Mouse (Mus musculus): Measurements from ENCODE around the gene Cbx5. TPM values are rescaled to one million over a fixed set of nuclear protein-coding genes. Genes with fewer than 3 reads are reported as not detected.
"Not testable (repeated sequence)": the region's sequence is repeated elsewhere in the genome, so short reads cannot be mapped to it uniquely, and the experiment has no call there.

Gene Cbx5
- polyA plus RNA-seq, 1 experiment from 2014 or later: 166 TPM

DNA sequence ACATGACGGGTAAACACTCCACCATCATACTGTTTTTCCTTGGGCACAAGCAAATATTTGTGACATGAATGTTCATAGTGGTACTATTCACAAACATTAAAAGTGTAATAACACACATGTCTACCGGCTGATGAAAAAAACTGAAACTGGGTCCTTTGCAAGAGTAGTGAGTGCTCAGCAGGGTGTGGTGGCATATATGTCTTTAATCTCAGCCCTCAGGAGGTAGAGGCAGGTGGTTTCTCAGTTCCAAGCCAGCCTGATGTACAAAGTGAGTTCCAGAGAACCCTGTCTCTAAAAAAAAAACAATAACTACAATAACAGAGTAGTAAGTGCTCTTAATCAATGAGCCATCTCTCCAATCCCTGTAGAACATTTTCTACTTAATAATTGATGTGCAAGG is 25.2 kb upstream of the Cbx5 start:
- no peak for ATAC-seq (ENCODE audit: low FRiP score, low read depth)
- H3K4me3 ChIP-seq: no peak overlapping the region
- 0 out of 2 replicates have a peak, but pooled peaks cover 5% of the 10 kb centered on the region for H3K4me1 ChIP-seq
- H3K4me2 ChIP-seq (replicated peaks): no peak overlapping the region
- no peak overlapping the region for H3K9ac ChIP-seq
- 85% methylated on average over 2 of the region's 2 CpGs for WGBS
- no peaks in the 10 kb centered on the region for H3K27me3 ChIP-seq
- no peaks in the 10 kb centered on the region for H3K36me3 ChIP-seq
- no peak overlapping the region for H3K27ac ChIP-seq
- H3K9me3 ChIP-seq: no peaks in the 10 kb centered on the region

DNA sequence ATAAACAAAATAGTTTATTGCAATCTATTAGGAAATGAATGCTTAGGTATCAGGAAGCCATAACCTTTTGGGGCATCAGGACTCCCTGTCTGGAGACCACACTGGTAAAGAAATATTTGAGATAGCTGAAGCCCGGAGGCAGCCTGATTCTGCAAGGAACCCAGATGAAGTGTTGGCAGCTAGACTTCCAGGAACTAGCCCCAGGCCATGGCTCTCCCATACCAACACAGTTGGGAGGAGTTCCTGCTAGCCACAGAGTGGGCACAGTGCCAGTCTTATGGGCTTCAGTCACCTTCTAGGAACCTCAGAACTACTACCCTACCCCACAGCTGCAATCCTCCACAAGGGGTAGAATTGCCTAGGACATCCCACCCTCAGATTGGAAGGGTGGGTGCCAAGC is 20.4 kb upstream of the Cbx5 start:
- no peak overlapping the region for H3K4me3 ChIP-seq
- H3K4me1 ChIP-seq: peaks cover 21% of the 10 kb centered on the region
- H3K9ac ChIP-seq: no peak overlapping the region
- no peaks in the 10 kb centered on the region for H3K36me3 ChIP-seq
- H3K27ac ChIP-seq: no peak overlapping the region
- 0 out of 2 replicates have a peak, but pooled peaks cover 9% of the 10 kb centered on the region for H3K27me3 ChIP-seq
- ATAC-seq (ENCODE audit: low FRiP score, low read depth): no peak
- H3K9me3 ChIP-seq: no peaks in the 10 kb centered on the region
- WGBS: 46% methylated on average over 1 of the region's 1 CpGs
- no peak overlapping the region for H3K4me2 ChIP-seq (replicated peaks)

DNA sequence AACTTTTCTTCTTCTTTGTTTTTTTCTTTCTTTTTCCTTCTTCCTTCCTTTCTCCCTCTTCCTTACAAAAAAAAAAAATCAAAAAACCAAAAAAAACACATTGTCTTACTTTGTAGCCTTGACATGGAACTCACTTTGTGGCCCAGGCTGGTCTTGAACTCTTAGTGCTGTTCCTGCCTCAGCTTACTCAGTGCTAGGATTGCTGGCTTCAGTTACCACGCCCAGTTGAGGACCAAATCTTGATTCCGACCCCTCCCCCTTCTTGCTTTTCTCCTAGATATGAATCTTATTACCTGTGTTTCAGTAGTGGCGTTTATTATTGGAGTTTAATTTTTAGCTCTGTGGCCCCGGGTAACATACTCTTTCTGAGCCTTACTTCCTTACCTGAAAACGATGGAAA is 19.5 kb upstream of the Cbx5 start:
- Histone ChIP-seq H3K4me1 (peaks cover 28% of the 10 kb centered on the region), H3K9me3 (no peaks in the 10 kb centered on the region), H3K9ac (no peak overlapping the region), H3K4me3 (no peak overlapping the region), H3K4me2 (replicated peaks) (no peak overlapping the region), H3K27ac (no peak overlapping the region), H3K36me3 (no peaks in the 10 kb centered on the region), H3K27me3 (0 out of 2 replicates have a peak, but pooled peaks cover 9% of the 10 kb centered on the region)
- 87% methylated on average over 5 of the region's 5 CpGs for WGBS
- ATAC-seq (ENCODE audit: low FRiP score, low read depth): no peak

DNA sequence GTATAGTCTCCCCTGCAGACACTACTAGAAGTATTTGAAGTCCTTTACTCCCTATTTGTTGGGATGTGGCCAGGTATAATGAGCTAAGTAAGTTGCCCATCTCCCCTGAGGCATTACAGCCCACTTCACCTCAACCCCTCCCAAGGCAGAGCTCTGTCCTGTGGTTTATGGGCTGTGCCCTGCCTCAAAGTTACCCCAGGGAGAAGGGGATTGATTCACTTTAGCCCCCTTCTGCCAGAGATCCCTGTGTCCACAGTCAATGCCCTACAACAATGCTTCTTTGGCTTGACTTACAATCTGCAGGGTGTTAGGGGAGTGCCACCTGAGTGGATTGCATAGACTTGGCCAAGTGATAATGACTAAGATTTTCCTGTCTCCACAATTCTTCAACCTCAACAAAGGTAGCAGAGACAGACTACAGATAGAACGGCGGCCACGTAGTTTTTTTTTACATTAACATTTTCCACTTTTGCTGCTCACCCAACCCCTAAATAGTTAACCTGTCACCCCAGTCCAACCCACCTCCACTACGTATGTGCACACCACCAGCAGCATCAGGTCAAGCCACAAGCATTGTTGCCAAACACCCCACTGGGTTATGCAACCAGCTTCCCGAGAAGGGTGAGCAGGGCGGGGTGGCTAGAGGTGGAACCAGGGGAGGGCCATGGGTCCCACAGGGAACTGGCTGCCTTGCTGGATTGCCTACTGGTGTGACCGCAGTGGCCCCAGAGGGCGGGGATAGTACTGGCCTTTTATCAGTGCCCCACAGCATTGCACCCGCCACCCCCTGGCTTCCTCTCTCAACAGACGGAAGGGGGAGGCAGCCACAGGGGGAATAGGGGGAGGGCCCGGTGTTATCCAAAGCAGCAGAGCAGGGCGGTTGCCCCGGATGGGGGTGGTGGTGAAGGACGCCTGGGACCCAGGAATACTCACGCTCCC is 18.4 kb upstream of the Cbx5 start, which contains the start of gene Nfe2:
Gene Nfe2, minus strand, starts transcription at position 614 of the 939 bp plus-strand sequence.
- H3K27ac ChIP-seq: no peak within 1 kb of the TSS
- no peaks in the 10 kb centered on the region for H3K36me3 ChIP-seq
- 0 out of 2 replicates have a peak, but pooled peaks cover 9% of the 10 kb centered on the region for H3K27me3 ChIP-seq
- H3K4me3 ChIP-seq: no peak within 1 kb of the TSS
- H3K9me3 ChIP-seq: no peaks in the 10 kb centered on the region
- ATAC-seq (ENCODE audit: low FRiP score, low read depth): 0 out of 2 replicates have a peak, but pooled peaks have one; percentile 54
- peak within 1 kb of the TSS; percentile 25; the same call in 1 of the 2 replicates for H3K9ac ChIP-seq
- 13% methylated on average over 15 of the region's 15 CpGs for WGBS
- H3K4me1 ChIP-seq: peaks cover 28% of the 10 kb centered on the region
- H3K4me2 ChIP-seq (replicated peaks): peak within 1 kb of the TSS; percentile 47

DNA sequence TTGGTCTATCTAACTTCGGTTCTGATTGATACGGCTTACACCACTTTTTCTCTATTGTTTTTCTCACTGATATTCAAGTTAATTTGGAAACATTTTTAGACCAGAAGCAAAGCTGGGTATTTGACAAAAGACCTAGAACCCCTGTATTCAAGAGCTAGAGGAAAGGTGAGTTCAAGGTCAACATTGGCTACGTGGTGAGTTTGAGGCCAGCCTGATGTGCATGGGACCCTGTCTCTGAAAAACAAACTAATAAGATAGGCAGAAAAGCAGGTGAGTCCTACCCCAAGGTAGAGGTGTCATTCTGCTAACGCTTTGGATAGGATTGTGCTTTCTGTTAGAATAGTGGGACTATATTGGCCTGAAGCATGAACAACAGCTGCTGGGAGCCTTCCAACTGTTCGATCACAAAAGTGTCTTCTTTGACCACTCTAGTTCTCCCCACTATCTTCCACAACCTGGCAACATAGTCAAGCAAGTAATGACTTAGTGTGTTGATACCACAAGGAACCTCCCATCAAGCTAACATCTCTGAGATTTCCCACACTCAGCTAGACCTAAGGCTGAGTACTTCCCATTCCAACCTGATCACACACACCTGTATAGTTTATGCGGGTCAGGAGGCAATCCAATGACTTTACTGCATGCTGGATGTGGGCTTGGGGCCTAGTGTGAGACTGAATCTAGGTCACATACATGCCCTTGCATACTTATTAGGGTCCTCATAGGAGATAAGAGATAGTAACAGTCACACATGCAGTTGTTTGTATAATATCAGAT is 16.8 kb upstream of the Cbx5 start:
- Histone ChIP-seq H3K9ac (no peak overlapping the region), H3K36me3 (no peaks in the 10 kb centered on the region), H3K4me3 (no peak overlapping the region), H3K4me1 (peaks cover 28% of the 10 kb centered on the region), H3K4me2 (replicated peaks) (no peak overlapping the region), H3K27me3 (0 out of 2 replicates have a peak, but pooled peaks cover 9% of the 10 kb centered on the region), H3K27ac (no peak overlapping the region), H3K9me3 (no peaks in the 10 kb centered on the region)
- no peak for ATAC-seq (ENCODE audit: low FRiP score, low read depth)
- 91% methylated on average over 6 of the region's 6 CpGs for WGBS

DNA sequence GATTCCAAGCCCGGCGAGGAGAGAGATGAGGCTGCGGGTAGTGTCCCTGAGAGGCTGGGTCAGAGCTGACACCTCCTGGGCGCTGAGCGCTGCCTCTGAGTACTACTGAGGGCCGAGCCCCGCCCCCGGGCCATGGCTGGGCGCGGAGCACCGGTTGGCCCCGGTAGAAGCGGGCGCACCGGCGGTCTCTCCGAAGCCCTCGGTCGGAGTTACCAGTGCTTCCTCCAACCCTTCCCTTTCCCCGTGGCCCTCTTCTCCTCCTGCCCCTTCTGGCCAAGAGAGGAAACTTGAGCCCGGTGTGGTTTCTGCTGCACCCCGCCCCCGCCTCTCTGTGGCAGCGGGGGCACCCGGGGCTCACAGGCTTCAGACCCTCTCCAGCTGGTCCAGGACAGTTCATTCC is 15.6 kb upstream of the Cbx5 start:
- 0 out of 2 replicates have a peak, but pooled peaks cover 9% of the 10 kb centered on the region for H3K27me3 ChIP-seq
- no peak overlapping the region for H3K27ac ChIP-seq
- ATAC-seq (ENCODE audit: low FRiP score, low read depth): peak; percentile 66
- WGBS: under 1% methylated on average over 25 of the region's 25 CpGs
- peak overlapping the region; percentile 50 for H3K4me3 ChIP-seq
- H3K4me1 ChIP-seq: peaks cover 26% of the 10 kb centered on the region
- H3K4me2 ChIP-seq (replicated peaks): peak overlapping the region; percentile 92
- no peaks in the 10 kb centered on the region for H3K9me3 ChIP-seq
- H3K36me3 ChIP-seq: no peaks in the 10 kb centered on the region
- peak overlapping the region; percentile 72 for H3K9ac ChIP-seq

DNA sequence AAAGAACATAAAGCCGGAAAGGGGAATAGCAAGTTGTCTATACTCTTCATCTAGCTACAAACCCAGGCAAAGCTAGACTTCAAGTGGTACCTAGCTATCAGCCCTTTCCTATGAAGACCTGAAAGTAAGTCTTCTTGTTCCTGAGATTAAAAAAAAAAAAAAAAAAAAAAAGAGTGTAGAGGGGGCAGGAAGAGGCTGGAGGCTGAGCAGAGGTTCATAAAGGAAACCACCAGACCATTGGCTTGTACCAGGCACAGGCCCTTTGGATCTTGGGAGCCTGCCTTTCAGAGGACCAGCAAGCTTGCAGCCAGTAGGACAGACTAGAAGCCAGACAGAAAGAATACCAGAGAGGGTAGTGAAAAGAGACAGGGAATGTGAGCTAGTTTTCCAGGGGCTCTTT is 13.7 kb upstream of the Cbx5 start:
- Histone ChIP-seq H3K4me1 (peaks cover 18% of the 10 kb centered on the region), H3K27me3 (0 out of 2 replicates have a peak, but pooled peaks cover 9% of the 10 kb centered on the region), H3K9ac (no peak overlapping the region), H3K9me3 (no peaks in the 10 kb centered on the region), H3K27ac (no peak overlapping the region), H3K4me3 (no peak overlapping the region), H3K4me2 (replicated peaks) (no peak overlapping the region), H3K36me3 (peaks cover 11% of the 10 kb centered on the region)
- 95% methylated on average over 1 of the region's 1 CpGs for WGBS
- ATAC-seq (ENCODE audit: low FRiP score, low read depth): no peak

DNA sequence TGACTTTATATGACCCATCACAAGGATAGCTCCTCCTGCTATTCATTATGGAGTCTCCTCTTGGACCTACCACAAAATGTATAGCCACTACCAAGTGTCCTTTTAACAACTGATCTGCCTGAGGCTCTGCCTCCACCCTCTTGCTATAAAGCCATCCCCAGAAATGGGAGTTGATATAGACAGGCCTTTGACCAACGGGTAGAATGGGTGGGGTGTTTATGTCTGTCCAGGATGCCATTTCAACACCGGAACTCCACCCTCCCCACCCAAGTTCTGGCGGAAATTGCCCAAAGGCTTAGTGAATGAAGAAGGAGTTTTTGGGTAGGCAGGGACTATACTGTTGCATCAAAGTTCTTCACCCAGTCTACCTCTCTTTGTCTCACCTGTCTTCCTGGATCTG is 13.0 kb upstream of the Cbx5 start:
- no peak overlapping the region; the same call in 1 of the 2 replicates for H3K9ac ChIP-seq
- no peaks in the 10 kb centered on the region for H3K9me3 ChIP-seq
- H3K4me2 ChIP-seq (replicated peaks): no peak overlapping the region
- no peak overlapping the region for H3K4me3 ChIP-seq
- ATAC-seq (ENCODE audit: low FRiP score, low read depth): no peak
- H3K27me3 ChIP-seq: 0 out of 2 replicates have a peak, but pooled peaks cover 3% of the 10 kb centered on the region
- WGBS: 84% methylated on average over 3 of the region's 3 CpGs
- H3K36me3 ChIP-seq: peaks cover 18% of the 10 kb centered on the region
- H3K4me1 ChIP-seq: peaks cover 13% of the 10 kb centered on the region
- no peak overlapping the region for H3K27ac ChIP-seq

DNA sequence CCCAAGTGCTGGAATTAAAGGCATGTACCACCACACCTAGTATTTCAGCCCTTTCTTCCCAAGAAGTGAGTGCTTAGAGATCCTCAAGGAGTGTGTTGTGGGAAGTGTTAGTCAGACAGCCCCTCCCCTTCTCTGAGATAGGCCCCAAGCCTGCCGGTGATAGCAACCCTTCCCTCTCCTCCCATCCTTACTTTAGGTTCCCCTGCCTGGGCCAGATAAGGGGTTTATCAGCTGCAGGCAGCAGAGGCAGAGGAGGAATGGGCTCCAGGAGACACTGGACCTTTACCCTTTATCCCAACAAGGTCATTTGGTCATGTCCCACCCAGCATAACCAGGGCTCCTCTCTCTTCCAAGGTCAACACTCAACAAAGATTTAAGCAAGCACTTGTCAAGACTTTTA is 12.0 kb upstream of the Cbx5 start:
- Histone ChIP-seq H3K9me3 (no peaks in the 10 kb centered on the region), H3K27me3 (no peaks in the 10 kb centered on the region), H3K27ac (no peak overlapping the region), H3K4me1 (peaks cover 13% of the 10 kb centered on the region), H3K4me2 (replicated peaks) (no peak overlapping the region), H3K9ac (no peak overlapping the region), H3K4me3 (no peak overlapping the region), H3K36me3 (peaks cover 28% of the 10 kb centered on the region)
- 50% methylated on average over 1 of the region's 1 CpGs for WGBS
- ATAC-seq (ENCODE audit: low FRiP score, low read depth): no peak

DNA sequence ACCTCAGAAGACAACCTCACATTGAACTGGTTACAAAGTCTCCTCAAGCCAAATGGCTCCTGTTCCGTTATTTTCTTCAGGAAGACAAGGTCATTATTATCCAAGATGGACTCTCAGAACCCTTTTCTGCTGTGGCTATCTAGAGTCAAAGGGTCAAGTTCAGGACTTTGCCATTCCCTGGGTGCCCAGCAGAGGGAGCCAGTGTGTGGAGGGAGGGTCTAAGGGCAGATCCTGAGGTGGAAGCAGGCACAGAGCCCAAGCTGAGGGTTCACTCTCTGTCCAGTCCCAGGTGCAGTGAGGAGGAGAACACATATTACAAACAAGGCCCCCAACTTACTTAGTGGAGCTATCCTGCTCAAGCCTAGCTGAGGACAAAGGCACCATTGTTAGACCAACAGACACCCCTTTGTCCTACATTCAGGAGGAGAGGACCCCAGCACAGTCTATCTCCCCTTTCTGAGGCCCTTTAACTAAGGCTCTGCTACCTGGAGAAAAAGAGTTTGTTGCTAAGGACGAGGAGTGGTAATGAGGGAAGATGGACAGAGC is 10.7 kb upstream of the Cbx5 start:
- Histone ChIP-seq H3K9me3 (no peaks in the 10 kb centered on the region), H3K4me2 (replicated peaks) (no peak overlapping the region), H3K27me3 (no peaks in the 10 kb centered on the region), H3K27ac (peak overlapping the region; percentile 40), H3K9ac (no peak overlapping the region; the same call in 1 of the 2 replicates), H3K36me3 (peaks cover 40% of the 10 kb centered on the region), H3K4me1 (peaks cover 16% of the 10 kb centered on the region), H3K4me3 (no peak overlapping the region)
- ATAC-seq (ENCODE audit: low FRiP score, low read depth): no peak
- WGBS: 32% methylated on average over 2 of the region's 2 CpGs

DNA sequence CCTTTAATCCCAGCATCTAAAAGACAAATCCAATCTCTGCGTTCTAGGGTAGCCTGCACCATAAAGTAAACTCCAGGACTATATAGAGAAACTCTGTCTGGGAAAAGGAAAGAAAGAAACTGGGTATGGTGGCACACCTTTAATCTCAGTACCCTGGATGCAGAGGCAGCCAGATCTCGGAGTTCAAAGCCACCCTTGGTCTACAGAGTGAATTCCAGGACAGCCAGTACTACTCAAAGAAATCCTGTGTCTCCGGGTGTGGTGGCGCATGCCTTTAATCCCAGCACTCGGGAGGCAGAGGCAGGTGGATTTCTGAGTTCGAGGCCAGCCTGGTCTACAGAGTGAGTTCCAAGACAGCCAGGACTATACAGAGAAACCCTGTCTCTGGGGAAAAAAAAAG is 9.9 kb upstream of the Cbx5 start:
- 86% methylated on average over 6 of the region's 6 CpGs for WGBS
- not testable (repeated sequence) for H3K4me2 ChIP-seq (replicated peaks); H3K27me3 ChIP-seq; H3K4me3 ChIP-seq; ATAC-seq (ENCODE audit: low FRiP score, low read depth); H3K9ac ChIP-seq; H3K9me3 ChIP-seq; H3K27ac ChIP-seq
- peaks cover 45% of the 10 kb centered on the region for H3K36me3 ChIP-seq
- H3K4me1 ChIP-seq: peaks cover 12% of the 10 kb centered on the region
